Mouse (Mus musculus): ENCODE results near the gene Tspan3.

GRCm38 (mm10) chr9:56165377-56165776 lies at the start of gene Tspan3:
- TF ChIP-seq POLR2A (IDR thresholded peaks at IDR 0.05; ENCODE audit: control insufficient read depth, extremely low read depth, insufficient read depth, low read length, poor library complexity) (no peak), CTCF (IDR thresholded peaks at IDR 0.05; ENCODE audit: borderline replicate concordance, control insufficient read depth, extremely low read depth, insufficient read depth, low read length, poor library complexity) (no peak)

Data from thymus, adult 2 months (tissue).